23 mouse cellular contexts compared by ENCODE assay signal in the genomic region with DNA sequence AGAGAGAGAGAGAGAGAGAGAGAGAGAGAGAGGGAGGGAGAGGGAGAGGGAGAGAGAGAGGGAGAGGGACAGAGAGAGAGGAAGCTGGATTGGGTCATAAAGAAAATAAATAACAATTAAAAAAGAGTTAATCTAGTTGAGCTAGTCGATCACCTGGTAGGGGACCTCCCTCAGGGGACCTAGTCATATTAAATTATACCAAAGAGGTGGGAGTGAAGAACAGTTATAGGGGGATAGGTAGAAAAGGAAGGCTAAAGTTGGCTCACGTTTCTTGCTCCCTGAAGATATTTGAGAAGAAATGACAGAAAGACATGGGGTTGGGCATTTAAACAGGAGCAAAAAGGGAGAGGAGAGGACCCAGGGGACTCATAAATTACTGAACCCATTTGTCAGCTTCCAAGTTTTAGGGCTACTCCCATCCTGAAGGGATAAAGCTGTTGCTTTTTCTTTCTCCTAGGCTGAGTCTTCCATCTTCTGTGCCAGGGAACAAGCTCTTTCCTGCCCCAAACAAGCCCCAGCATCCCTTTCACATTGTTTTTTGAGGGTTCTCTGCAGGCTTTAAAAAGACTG.
DNase-seq lines count a peak whose midpoint lies in the region; ATAC-seq and TF ChIP-seq lines count a peak whose summit lies in the region.
"Had no signal": no experiment of that assay in that cellular context is flagged by ENCODE, and none has a peak within 500 bp of the region (broad histone marks: within the 10 kb centered on the region; RNA-seq: fewer than 3 reads in every experiment).

No protein-coding gene starts in this region.

- no peak for TF ChIP-seq CTCF in heart, adult 2 months (IDR thresholded peaks at IDR 0.05)

- H3K27ac ChIP-seq in heart, adult 2 months, result no peak overlapping the region
- no peak overlapping the region for H3K27ac ChIP-seq in kidney, embryonic 16.5 days (ENCODE audit: low read length)
- H3K27ac ChIP-seq: embryonic facial prominence, embryonic 15.5 days; forebrain, embryonic 10.5 days; gastrocnemius, adult 2 months; heart, embryonic 15.5 days; hindbrain, embryonic 12.5 days had no signal

- intact Hi-C loops in heart, adult 2 months (cut with DNase I), result no loop called here

- H3K27me3 ChIP-seq in heart, adult 2 months (ENCODE audit: control insufficient read depth, insufficient read depth, low read length), result no peaks in the 10 kb centered on the region
- H3K27me3 ChIP-seq in kidney, embryonic 16.5 days (ENCODE audit: insufficient read depth, low read length), result no peaks in the 10 kb centered on the region
- H3K27me3 ChIP-seq: embryonic facial prominence, embryonic 15.5 days; heart, embryonic 15.5 days; hindbrain, embryonic 12.5 days had no signal

- H3K9ac ChIP-seq in heart, adult 2 months (ENCODE audit: low read depth, low read length), result no peak overlapping the region
- no peak overlapping the region for H3K9ac ChIP-seq in kidney, embryonic 16.5 days (replicated peaks; ENCODE audit: low read length)
- H3K9ac ChIP-seq: embryonic facial prominence, embryonic 15.5 days; heart, embryonic 15.5 days; hindbrain, embryonic 12.5 days had no signal

- no peaks in the 10 kb centered on the region for H3K9me3 ChIP-seq in kidney, embryonic 16.5 days (ENCODE audit: low read length)
- H3K9me3 ChIP-seq: embryonic facial prominence, embryonic 15.5 days; forebrain, embryonic 10.5 days; heart, embryonic 15.5 days; hindbrain, embryonic 12.5 days had no signal

- DNase-seq in heart, adult 18-20 months, result peak; percentile 2 to 4
- no peak for DNase-seq in heart, adult 2 months
- no peak for DNase-seq in kidney, adult 9 months
- peak; percentile 3 for DNase-seq in adipocyte (ENCODE audit: low spot score)
- DNase-seq in mesoderm, embryonic 11.5 days (ENCODE audit: low read depth, low spot score), result peak; percentile 44
- no peak for DNase-seq in ovary, postnatal 14 days (ENCODE audit: low spot score)
- DNase-seq: adrenal gland, postnatal 10 days; cerebellum, adult 11 months; cerebellum, adult 8-10 months; cerebellum, postnatal 14 days; gastrocnemius, adult 2 months; gastrocnemius, postnatal 25 days; heart, postnatal 36 days had no signal

- no peaks in the 10 kb centered on the region for H3K4me1 ChIP-seq in heart, adult 2 months (ENCODE audit: control insufficient read depth, insufficient read depth, low read length)
- H3K4me1 ChIP-seq in kidney, embryonic 16.5 days (ENCODE audit: insufficient read depth, low read length), result peaks cover 6% of the 10 kb centered on the region
- H3K4me1 ChIP-seq: embryonic facial prominence, embryonic 15.5 days; heart, embryonic 15.5 days; hindbrain, embryonic 12.5 days had no signal

- H3K4me3 ChIP-seq in heart, adult 2 months, result no peak overlapping the region
- H3K4me3 ChIP-seq in kidney, embryonic 16.5 days (ENCODE audit: low read length), result no peak overlapping the region
- H3K4me3 ChIP-seq: embryonic facial prominence, embryonic 15.5 days; erythroblast, embryonic 14.5 days; forebrain, embryonic 10.5 days; gastrocnemius, adult 2 months; heart, embryonic 15.5 days; hindbrain, embryonic 12.5 days had no signal

- H3K79me2 ChIP-seq in heart, adult 2 months (replicated peaks; ENCODE audit: control insufficient read depth, insufficient read depth, low read length), result no peaks in the 10 kb centered on the region

- H3K4me2 ChIP-seq in kidney, embryonic 16.5 days (replicated peaks; ENCODE audit: low read depth, low read length), result no peak overlapping the region
- H3K4me2 ChIP-seq: embryonic facial prominence, embryonic 15.5 days; heart, embryonic 11.5 days; heart, embryonic 15.5 days; hindbrain, embryonic 12.5 days had no signal

- peak; percentile 61 for ATAC-seq in kidney, embryonic 16.5 days (ENCODE audit: low FRiP score, low TSS enrichment)
- ATAC-seq: forebrain, embryonic 14.5 days; hindbrain, embryonic 16.5 days; inflammation-experienced regulatory T-cells, adult 6 months had no signal

- TF ChIP-seq EP300 in heart, adult 2 months (IDR thresholded peaks at IDR 0.05; ENCODE audit: insufficient read depth, low read depth, low read length), result no peak

- H3K36me3 ChIP-seq in heart, adult 2 months (ENCODE audit: control insufficient read depth, insufficient read depth, low read length), result no peaks in the 10 kb centered on the region
- H3K36me3 ChIP-seq in kidney, embryonic 16.5 days (ENCODE audit: insufficient read depth, low read length), result no peaks in the 10 kb centered on the region
- H3K36me3 ChIP-seq: embryonic facial prominence, embryonic 15.5 days; forebrain, embryonic 10.5 days; heart, embryonic 15.5 days; hindbrain, embryonic 12.5 days had no signal

- TF ChIP-seq POLR2A in heart, adult 2 months (IDR thresholded peaks at IDR 0.05; ENCODE audit: insufficient read depth, low read depth, low read length), result no peak

- 51% methylated on average over 2 of the region's 2 CpGs for WGBS in heart, adult 2 months
- WGBS in kidney, embryonic 16.5 days, result 17% methylated on average over 2 of the region's 2 CpGs

Comparison
In these comparisons a context has a peak if more than half of its experiments do, and no peak if none do; other contexts are left out.
1. DNase-seq: peak in heart, adult 18-20 months (2 of 2), adipocyte (single experiment) and mesoderm, embryonic 11.5 days (single experiment); none in heart, adult 2 months (0 of 2), kidney, adult 9 months (single experiment) and ovary, postnatal 14 days (single experiment).